Mouse (Mus musculus): ENCODE results near the gene Dgki.

DNA sequence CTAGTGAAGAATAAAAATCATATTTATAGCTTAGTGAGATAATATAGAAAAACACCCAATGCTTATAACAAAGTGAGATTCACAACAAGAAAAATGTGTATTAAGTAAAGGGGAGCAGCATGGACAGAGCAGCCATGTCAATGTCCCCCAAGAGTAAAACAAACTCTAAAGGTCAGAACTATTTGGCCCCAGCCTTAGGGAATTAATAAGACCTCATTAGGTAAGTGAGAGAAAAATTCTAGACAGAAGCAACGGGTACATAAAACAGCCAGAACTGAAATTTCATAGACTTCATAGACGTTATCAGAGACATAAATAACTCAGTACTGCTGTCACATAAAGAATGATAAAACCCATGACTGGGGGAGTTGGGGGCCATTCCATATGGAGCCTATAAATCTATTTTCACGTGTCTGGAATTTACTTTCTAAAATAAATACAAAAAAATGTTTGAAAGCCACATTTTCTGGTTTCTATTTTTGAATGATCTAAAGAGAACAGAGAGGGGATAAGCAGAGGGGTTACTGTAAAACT lies 402.3 kb downstream of the Dgki start:
- TF ChIP-seq CTCF (IDR thresholded peaks at IDR 0.05; ENCODE audit: low read depth) (no peak), EP300 (IDR thresholded peaks at IDR 0.05; ENCODE audit: low read depth) (no peak)

Measured in liver, embryonic 14.5 days (tissue).